Mouse (Mus musculus): ENCODE measurements around the gene Slc25a28. TPM values are rescaled to one million over a fixed set of nuclear protein-coding genes. Genes with fewer than 3 reads are reported as not detected.

Gene Slc25a28
- polyA plus RNA-seq, 1 experiment, result 55.9 TPM

- no peak for DNase-seq (ENCODE audit: low spot score)
These were observed 3.9 kb upstream of the Slc25a28 start for GRCm38 (mm10) chr19:43678467-43679003.

GRCm38 (mm10) chr19:43675525-43676400 is 1.1 kb upstream of the Slc25a28 start:
- DNase-seq (ENCODE audit: low spot score), result no peak

- DNase-seq (ENCODE audit: low spot score), result no peak
These were observed 378 bp downstream of the Slc25a28 start for GRCm38 (mm10) chr19:43674316-43674689.

- DNase-seq (ENCODE audit: low spot score), result no peak
These were observed 967 bp downstream of the Slc25a28 start for GRCm38 (mm10) chr19:43673513-43674315.

- DNase-seq (ENCODE audit: low spot score), result no peak
These were observed 3.6 kb downstream of the Slc25a28 start for GRCm38 (mm10) chr19:43671054-43671453.

GRCm38 (mm10) chr19:43669136-43669759 is 5.4 kb downstream of the Slc25a28 start:
- DNase-seq (ENCODE audit: low spot score), result no peak

- DNase-seq (ENCODE audit: low spot score), result no peak
These were observed 7.3 kb downstream of the Slc25a28 start for GRCm38 (mm10) chr19:43667430-43667809.

- DNase-seq (ENCODE audit: low spot score), result no peak
These were observed 7.8 kb downstream of the Slc25a28 start for GRCm38 (mm10) chr19:43666661-43667429.

- no peak for DNase-seq (ENCODE audit: low spot score)
These were observed 9.1 kb downstream of the Slc25a28 start for GRCm38 (mm10) chr19:43665441-43666048.

GRCm38 (mm10) chr19:43663471-43663870 is 11.2 kb downstream of the Slc25a28 start:
- DNase-seq (ENCODE audit: low spot score), result no peak

GRCm38 (mm10) chr19:43662176-43662967 is 12.3 kb downstream of the Slc25a28 start:
- DNase-seq (ENCODE audit: low spot score), result no peak

GRCm38 (mm10) chr19:43660774-43661173 is 13.9 kb downstream of the Slc25a28 start:
- no peak for DNase-seq (ENCODE audit: low spot score)

GRCm38 (mm10) chr19:43659632-43660031 is 15.0 kb downstream of the Slc25a28 start:
- no peak for DNase-seq (ENCODE audit: low spot score)

- DNase-seq (ENCODE audit: low spot score), result no peak
These were observed 18.8 kb downstream of the Slc25a28 start for GRCm38 (mm10) chr19:43655735-43656492.

- no peak for DNase-seq (ENCODE audit: low spot score)
These were observed 23.4 kb downstream of the Slc25a28 start for GRCm38 (mm10) chr19:43651241-43651785.

- no peak for DNase-seq (ENCODE audit: low spot score)
These were observed 26.3 kb downstream of the Slc25a28 start for GRCm38 (mm10) chr19:43648343-43648742.

GRCm38 (mm10) chr19:43647261-43647660 is 27.4 kb downstream of the Slc25a28 start:
- DNase-seq (ENCODE audit: low spot score), result no peak

- no peak for DNase-seq (ENCODE audit: low spot score)
These were observed 27.8 kb downstream of the Slc25a28 start for GRCm38 (mm10) chr19:43646852-43647251.

- no peak for DNase-seq (ENCODE audit: low spot score)
These were observed 29.2 kb downstream of the Slc25a28 start for GRCm38 (mm10) chr19:43645508-43645907.
